Mouse (Mus musculus) frontal cortex, postnatal 25 days (tissue): ENCODE results near the gene Hras.

ENCODE experiments used
- DNase-seq, 2 experiments: peaks; one replicate each; pipeline ENCODE4 v3.0.0; 2022; ENCODE audit warnings: low spot score in 2 of 2

Gene Hras

DNA sequence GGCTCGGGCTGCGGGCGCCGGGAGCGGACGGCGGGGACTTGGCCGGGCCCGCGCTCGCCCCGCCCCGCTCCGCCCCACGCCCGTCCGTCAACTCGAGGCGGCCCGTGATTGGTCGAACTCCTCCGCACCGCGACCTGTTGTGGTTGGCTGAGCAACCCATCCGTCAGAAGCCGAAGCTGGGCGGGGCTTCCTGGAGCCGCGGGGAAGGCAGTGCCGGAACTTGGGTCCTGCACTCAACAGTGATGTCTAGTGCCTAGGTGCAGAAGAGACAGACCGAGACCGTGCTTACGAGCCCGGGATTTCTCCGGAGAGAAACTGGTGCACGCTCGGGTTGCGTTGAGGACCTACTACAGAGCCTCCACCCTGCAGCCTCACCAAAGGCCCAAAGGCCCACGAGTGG, at the start of gene Hras, which contains the start of gene Lrrc56:
Gene Hras (minus strand): TSS at position 58 of the 400 bp plus-strand sequence.
Gene Lrrc56 (plus strand): TSS at position 210 of the 400 bp plus-strand sequence.
- peak; percentile 94 to 97 for DNase-seq

DNA sequence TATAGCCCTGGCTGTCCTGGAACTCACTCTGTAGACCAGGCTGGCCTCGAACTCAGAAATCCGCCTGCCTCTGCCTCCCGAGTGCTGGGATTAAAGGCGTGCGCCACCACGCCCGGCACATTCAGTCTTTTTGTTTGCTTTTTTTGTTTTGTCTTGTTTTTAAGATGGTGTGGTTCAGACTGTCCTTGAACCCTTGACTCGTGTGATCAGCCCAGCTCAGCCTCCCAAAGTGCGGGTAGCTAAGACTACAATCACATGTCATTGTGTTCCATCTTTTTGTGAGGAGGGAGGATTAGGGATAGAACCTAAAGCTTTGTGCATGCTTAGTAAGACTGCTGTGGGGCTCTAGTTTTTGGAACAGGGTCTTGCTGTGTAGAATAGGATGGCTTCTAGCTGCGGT, 37.7 kb upstream of the Hras start:
- DNase-seq = no peak

DNA sequence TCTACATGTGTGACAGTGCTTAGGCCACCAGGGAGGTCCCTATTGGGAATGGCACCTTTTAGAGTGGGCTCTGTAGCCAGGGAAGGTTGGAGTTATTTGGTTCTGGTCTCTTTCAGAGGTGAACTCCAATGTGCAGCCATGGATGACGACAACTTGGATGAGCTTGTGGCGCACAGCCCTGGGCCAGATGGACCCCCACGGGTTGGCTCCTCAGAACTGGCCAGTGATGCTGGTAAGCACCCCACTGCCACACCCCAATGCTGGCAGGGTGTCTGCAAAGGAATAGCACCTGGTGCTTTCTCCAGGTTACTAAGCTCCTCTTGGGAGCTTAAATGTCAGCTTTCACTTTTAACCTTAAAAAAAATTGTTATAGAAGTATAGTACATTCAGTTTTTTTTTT, 37.3 kb upstream of the Hras start:
- DNase-seq = no peak

DNA sequence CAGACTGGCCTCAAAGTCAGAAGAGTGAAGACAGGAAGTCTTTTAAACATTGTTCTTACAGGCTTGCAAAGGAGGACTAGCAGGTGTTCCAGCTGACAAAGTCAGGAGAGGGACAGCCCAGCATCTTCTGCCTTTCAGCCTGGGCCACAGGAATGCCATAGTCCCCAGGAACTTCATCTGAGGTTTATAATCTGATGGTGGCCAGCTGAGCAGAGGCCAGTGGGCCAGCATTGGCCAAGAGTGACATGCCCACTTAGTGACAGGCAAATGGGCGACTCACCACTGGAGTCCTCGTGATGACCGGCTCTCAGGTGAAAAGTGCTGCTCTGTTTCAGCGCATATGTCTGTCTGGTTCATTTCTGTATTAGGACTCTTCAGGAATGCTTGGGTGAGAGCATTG, 36.8 kb upstream of the Hras start:
- DNase-seq = no peak

DNA sequence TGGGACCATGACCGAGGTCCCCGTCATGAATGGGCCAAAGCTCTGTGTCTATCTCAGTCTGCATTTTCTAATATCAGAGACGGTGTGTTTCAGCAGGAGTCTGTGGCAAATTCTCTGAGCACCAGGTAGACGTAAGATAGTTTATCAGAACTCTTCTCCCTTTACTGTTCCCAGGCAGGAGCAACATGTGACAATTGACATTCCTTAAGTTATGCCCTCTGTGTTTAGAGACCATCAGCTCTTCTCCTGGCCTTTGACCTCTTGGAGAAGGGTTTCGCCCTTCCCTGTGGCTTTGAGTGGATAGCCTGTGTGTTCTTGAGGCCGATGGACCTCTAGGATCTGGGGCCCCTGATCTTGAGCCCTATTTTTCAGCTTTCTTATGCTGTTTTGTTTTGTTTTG, 35.9 kb upstream of the Hras start:
- DNase-seq = no peak

DNA sequence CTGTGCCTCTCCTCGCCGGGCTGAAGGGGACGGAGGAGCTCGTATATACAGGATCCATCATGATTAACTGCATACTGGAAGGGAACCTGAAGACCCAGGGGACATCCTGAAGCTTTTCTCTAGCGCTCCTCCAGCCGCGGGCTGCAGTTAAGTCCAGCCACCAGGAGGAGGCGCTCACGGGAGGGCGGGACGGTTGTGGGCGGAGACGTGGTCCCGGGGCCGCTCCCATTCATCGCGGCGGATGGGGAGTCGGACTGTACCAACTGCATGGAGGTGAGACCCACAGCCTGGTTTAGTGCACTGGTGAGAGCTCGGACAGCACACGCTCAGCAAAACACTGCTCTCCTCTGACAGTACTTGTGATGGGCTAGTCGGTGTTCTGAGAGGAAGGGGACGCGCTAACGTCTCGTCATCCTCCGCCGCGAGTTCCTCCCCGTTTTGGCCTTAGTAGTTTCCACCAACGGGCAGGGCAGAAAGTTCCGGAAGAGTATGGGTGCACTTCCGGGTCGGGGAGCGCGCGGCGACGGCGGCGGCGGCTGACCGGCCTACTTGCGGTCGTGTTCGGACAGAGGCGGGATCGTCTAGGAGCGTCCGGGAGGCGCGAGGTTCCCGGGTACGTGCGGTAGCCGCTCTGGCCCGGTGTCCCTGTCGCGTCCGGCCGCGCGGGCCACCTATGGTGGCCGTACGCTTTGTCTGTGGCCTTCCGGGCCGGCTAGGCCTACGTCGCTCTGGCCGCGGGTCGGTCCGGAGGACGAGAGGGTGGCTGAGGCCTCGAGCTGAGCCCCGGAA, 34.7 kb upstream of the Hras start, which contains the start of gene Phrf1:
Gene Phrf1 (plus strand): TSS at position 506 of the 789 bp plus-strand sequence.
- DNase-seq = peak; percentile 84 to 90

DNA sequence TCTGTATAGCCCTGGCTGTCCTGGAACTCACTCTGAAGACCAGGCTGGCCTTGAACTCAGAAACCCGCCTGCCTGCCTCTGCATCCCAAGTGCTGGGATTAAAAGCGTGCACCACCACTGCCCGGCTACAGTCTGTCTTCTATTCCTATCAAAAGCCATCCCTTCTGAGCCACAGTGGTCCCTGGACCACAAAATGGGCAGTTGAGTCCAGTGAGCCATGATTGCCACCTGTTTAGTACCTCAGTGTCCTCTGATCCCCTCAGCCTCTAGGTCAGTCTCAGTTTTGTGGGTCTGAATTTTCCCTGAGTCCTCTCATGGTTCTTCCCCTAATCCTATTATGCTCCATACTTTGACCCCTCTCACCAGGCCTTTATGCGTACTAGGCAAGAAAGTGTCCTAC, 34.0 kb upstream of the Hras start:
- no peak for DNase-seq

DNA sequence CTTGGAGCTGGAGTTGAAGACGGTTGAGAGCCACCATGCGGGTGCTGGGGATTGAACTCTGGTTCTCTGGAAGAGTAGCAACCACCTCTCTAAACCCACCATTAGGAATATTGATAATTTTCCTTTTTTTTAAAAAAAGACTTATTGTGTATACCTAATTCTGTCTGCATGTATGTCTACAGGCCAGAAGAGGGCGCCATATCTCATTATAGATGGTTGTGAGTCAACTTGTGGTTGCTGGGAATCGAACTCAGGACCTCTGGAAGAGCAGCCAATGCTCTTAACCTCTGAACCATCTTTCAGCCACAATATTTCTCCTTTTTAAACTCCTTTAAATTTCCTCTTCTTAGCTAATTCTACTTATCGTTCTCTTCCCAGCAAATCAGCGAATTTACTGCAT, 32.7 kb upstream of the Hras start:
- DNase-seq = no peak

DNA sequence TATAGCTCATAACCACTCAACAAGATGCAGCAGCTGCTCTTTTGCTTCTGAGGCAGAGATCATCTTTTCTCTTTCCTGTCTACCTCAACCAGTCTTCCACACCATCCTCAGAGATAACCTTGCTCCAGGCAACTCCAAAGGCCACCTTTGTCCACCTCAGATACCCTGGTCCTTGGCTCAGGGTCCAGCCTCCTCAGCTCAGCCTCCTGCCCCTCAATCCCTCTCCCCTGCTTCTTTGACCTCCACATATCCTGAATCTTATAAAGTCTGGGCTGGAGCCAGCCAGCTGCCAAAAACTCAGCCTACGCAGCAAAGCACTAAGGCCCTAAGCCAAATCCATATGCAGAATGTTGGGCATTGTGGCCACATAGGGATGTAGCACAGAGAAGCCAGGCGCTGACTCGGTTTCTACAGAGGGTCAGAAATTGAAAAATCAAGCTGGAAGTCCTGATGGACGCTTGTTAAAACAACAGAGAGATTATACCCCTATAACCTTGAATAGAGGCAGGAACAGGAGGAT, 29.0 kb upstream of the Hras start:
- no peak for DNase-seq

DNA sequence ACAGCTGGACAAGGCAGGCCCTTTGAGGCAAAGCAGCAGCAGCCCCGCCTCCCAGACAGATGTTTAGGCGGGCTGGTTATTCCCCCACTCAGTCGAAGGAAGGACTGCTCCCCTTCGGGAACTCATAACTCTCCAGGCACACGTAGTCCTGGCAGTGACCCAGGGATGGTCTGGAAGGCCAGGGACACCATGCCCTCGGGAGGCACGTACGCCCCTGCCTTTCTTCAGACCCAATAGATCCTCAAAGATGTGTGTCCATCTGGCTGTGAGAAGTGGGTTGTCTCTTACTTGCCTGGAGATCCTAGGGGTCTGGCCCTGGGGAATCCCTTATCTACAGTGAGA, 28.3 kb upstream of the Hras start:
- DNase-seq = no peak

DNA sequence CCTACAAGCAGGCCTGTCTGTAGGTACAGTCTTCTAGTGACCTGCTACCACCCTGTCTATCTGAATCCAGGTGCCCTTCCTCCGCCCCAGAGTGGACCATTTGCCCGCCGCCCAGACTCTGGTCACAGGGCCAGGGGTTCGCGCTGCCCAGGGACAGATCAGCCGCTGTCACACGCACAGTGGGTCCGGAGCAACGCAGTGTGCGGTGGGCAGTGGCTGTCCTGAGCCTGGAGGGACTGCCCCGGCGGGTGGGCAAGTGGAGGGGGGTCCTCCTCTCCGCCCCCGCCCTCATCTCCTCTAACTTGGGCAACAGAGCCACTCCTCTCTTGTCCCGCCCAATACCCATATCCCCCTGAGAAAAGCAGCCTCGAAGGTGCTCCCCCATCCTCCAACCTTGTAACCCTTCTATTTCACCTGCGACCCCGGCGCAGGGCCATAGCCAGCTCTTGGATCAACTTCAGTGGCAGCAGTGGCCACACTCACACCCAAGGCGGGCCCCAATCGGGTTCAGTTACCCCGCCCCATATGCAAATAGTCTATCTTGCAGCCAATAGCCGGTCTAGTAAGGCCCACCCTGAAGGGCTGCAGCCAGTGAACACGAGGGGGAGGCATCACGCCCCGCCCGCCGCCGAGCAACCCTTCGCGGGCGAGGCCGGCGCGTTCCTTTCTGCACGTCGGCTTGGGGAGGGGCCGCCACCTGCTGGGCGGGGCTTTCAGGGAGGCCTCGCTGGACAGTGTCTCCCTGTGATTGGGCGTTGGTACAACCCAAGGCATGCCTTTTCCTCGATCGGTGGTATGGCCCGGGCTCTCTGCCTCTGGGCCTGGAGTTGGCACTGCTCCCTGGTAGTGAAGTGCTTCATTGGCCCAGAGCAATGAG, 27.7 kb upstream of the Hras start:
- DNase-seq = peak; percentile 77 to 81

DNA sequence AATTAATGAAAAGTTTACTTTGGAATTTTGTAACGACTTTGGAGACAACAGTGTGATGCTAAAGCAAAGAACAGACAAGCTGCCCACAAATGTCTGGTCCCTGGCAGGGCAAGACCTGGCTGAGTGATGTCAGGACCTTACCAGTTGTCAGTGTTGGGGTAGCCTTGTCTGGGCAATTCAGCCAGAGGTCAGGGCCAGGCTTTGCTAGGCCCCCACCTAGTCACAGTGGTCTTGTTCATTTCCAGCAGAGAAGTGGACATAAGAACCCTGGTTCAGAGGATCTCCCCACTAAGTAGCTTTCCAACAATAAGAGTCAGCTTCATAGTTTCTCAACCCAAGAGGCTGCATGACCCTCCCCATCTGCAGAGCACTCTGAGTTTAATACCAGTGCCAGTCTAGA, 26.6 kb upstream of the Hras start:
- no peak for DNase-seq

DNA sequence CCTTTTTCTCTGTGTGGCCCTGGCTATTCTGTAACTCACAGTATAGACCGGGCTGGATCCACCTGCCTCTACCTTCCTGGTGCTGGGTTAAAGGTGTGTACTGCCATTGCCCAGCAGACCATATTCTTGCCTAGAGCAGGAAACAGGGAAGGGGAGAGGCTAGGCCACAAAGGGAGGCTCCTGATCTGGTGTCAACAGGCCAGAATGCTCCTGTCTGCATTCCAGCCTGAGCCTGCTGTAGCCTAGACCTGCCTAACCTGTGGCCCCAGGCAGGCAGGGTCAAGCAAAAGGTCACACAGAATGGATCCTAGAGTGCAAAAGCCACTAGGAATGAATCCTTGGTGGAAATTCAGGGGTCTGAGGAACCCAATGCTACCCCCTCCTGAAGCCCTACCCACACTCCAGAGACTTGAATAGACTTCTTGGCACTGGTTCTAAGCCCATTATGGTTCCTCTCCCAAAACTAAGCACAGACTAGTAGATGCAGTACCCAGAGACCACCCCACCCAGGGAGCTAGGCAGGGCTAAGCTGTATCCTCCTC, 25.8 kb upstream of the Hras start:
- DNase-seq = no peak

DNA sequence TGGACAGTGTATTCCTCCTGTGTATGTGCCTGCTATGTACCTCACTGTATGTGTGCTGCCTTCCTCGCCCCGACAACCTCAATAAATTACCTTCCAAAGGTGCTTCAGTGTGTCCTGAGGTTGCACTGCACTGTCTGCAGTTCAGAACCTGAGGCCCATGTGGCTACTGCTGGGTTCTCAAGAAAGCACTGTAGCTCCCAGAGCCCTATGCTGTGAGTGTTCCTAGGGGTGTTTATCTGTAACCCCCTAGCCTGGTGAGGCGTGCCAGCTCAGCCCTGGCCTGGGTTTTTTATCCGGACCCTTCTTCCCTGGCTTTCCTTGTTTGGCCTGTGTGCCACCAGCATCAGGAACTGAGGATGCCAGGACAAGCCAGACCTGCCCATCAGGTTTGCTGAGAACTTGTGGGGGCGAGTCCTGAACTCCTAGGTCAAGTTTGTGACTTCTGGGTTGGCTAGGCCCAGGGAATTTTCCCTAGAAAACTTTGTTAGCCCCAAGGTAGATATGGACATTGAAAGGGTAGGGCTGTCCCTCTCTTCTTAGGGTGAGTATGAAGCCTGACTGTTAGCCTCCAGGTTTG, 24.8 kb upstream of the Hras start:
- no peak for DNase-seq

DNA sequence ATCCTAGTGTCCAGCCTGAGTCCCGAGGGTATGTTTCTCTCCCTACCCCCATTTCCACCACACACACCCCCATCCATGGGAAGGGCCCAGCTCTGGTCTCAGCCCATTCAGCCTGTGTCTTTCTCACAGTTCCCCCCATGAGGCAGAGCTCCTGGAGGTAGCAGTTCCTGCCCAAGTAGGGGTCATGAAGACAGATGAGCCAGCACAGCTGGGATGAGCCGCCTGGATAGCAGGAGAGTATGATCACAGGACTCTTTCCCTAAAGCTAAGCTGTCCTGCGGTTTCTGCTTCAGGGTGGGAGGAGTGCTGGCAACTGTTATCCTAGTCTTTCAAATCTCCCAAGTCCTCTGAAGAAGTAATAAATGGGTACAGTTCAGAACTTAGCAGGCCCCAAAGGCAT, 24.3 kb upstream of the Hras start:
- DNase-seq = no peak

DNA sequence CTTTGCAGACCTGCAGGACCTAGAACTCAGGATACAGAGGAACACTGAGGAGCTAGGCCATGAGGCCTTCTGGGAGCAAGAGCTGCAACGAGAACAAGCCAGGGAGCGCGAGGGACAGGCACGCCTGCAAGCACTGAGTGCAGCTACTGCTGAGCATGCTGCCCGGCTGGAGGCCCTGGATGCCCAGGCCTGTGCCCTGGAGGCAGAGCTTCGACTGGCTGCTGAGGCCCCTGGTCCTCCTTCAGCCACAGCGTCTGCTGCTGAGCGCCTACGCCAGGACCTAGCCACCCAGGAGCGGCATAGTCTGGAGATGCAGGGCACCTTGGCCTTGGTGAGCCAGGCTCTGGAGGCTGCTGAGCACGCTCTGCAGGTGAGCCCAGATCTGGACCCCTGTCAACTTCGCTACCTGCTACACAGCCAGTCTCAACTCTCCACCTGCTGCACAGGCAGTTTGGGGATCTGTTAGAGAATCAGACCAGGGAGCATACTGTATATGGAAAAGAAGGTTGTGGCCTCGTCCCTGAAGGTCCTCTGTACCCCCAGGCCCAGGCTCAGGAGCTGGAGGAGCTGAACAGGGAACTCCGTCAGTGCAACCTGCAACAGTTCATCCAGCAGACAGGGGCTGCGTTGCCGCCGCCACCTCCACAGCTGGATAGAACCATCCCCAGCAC, 23.7 kb upstream of the Hras start:
- DNase-seq = no peak

DNA sequence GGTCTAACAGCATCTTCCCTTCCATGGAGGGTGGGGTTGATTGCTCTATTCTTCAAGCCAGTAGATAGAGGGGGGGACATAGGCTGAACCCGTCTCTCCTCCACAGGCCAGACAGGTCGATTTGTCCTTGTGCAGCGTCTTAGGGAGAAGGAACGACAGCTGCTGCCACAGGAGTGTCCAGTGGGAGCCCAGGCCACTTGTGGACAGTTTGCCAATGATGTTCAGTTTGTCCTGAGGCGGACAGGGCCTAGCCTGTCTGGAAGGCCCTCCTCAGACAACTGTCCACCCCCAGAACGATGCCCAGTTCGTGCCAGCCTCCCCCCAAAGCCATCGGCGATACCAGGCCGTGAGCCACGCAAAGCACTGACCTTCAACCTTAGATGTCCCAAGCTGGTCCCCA, 23.1 kb upstream of the Hras start:
- no peak for DNase-seq

DNA sequence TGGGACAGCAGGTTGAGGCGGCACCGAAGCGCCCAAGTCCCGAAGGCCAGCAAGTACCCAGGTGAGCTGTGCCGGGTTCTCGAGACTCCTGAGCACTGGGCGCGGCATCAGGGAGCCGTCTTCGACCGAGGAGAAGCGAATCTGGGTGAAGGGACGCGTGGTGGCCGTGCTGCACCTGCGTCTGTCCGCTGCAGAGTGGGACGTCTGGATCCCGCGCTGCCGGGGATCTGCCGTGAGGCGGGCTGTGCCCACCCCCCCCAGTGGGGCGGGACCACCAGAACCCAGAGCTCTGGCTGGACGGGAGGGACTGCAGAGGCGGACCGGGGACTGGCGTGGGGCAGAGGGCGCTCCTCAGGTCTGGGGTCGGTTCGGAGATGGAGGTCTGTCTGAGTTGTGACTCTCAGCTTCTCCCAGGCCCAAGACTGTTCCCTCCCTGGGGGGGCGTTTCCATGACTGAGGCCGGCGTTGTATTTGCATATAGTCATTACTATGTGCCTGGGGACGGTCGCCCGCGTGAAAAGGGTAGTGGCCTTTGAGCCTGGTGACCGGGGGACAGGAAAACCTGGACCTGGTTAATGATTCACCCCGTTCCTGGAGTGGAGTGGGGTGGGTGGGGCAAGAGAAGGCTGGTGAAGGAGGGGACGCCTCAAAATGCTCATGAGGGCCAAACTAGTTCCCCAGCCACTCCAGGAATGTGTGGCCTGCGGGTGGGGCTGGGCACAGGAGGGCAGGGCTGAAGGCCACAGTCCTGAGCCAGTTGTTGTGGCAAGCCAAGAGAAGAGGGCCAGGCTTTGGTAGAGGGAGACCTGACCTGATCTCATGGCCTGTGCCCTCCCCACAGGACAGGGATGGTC, 22.3 kb upstream of the Hras start:
- DNase-seq = no peak

DNA sequence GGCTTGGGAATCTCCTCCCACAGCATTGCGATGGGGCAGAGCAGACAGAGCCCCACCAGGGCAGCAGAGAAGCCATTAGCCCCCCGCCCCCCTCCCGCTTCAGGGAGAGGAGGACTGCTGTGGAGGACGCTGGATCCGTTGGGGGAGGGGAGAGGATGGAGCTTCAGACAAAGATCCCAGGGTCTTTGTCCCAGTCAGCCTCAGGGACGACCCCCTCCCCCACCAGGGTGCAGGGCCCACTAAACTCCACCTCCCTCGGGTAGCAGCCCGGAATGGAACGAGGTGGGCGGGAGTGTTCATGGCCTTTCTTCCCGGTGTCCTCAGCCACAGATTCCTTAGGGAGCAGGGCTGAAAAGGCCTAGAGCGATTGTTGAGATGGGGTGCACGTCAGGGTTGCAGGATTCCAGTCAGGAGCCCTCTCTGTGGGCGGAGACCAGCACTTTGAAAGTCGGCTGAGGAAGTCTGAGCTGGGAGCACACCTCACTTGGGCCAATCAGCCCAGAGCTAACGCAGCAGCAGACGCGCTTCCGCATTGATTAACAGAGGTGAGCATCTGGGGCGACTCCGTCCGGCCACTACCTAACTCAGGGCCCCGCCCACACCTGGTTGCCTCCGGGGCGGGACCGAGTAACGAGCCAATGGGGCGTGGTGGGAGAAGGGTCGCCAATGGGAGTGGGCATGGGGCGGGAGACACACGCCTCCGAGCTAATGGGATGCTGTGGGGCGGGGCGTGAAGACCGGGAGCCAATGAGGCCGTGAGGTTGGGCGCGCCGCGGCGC, 21.5 kb upstream of the Hras start, which contains the start of gene Rassf7:
Gene Rassf7 (plus strand): TSS at position 760 of the 779 bp plus-strand sequence.
- peak; percentile 32 to 55 for DNase-seq

DNA sequence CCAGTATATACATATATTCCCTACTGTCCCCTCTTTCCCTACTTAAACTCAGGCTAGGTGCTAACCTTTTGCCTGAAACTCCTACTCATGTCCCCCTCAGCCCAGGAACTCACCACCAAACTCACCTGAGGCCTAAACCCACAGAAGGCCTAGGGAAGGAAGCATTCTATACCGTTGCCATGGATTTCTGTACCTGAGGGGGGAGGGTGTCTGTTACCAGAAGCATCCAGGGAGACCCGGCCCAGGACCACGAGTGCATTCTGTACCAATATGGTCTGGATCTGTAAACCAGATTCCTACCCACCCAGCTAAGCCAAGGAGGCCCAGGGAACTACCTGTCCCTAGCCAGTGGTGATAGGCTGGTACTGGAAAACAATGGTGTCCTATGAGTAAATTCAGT, 20.5 kb upstream of the Hras start:
- no peak for DNase-seq
